Mouse (Mus musculus): ENCODE measurements around the gene Scgb1c1. TPM values are rescaled to one million over a fixed set of nuclear protein-coding genes. Genes with fewer than 3 reads are reported as not detected.
"Not testable (repeated sequence)": the region's sequence is repeated elsewhere in the genome, so short reads cannot be mapped to it uniquely, and the experiment has no call there.

Scgb1c1 gene
- polyA plus RNA-seq, 1 experiment from 2014 or later, result not detected

DNA sequence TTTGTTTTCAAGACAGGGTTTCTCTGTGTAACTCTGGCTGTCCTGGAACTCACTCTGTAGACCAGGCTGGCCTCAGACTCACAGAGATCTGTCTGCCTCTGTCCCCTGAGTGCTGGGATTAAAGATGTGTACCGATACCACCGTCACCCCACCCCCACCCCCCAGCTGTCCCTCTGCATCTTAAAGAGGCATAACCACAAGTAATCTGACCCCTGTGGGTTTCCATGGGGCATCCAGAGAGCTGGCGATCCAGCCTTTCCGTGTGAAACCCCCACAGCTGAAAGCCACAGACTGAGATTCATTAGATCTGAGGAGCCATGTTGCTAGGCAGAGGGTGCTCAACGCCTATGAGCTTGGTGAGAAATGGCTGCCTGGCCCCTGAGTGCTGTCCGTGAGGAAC is 14.7 kb downstream of the Scgb1c1 start:
- ATAC-seq (ENCODE audit: low FRiP score, low read depth), result no peak
- 81% methylated on average over 6 of the region's 6 CpGs for WGBS
- H3K27ac ChIP-seq, result no peak overlapping the region
- H3K4me1 ChIP-seq, result peaks cover 36% of the 10 kb centered on the region
- peaks cover 62% of the 10 kb centered on the region for H3K36me3 ChIP-seq
- no peak overlapping the region for H3K4me2 ChIP-seq (replicated peaks)
- no peaks in the 10 kb centered on the region for H3K27me3 ChIP-seq (replicated peaks)
- no peak overlapping the region for H3K4me3 ChIP-seq
- H3K9ac ChIP-seq, result 0 out of 2 replicates have a peak overlapping the region, but pooled peaks have one; percentile 33
- no peaks in the 10 kb centered on the region for H3K9me3 ChIP-seq

DNA sequence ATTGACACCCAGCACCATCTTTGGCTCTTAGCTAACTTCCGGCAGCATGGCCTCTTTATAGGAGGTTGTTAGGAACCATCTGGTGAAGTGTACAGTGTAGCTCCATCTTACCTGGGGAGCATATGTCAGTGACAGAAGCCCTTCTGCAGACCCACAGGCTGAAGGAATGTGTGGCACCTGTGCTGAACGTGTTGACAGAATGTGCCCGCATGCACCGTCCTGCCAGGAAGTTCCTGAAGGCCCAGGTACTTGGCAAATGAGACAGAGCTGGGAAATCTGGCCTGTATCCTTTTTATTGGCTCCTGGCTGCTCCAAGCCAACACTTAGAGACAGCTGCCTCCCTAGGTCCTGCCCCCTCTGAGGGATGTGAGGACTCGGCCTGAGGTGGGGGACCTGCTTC is 15.4 kb downstream of the Scgb1c1 start:
- ATAC-seq (ENCODE audit: low FRiP score, low read depth), result no peak
- WGBS, result 88% methylated on average over 5 of the region's 5 CpGs
- H3K27me3 ChIP-seq (replicated peaks), result no peaks in the 10 kb centered on the region
- peaks cover 29% of the 10 kb centered on the region for H3K4me1 ChIP-seq
- no peak overlapping the region for H3K4me3 ChIP-seq
- H3K36me3 ChIP-seq, result peaks cover 66% of the 10 kb centered on the region
- no peak overlapping the region for H3K4me2 ChIP-seq (replicated peaks)
- H3K9me3 ChIP-seq, result no peaks in the 10 kb centered on the region
- no peak overlapping the region for H3K27ac ChIP-seq
- no peak overlapping the region for H3K9ac ChIP-seq

DNA sequence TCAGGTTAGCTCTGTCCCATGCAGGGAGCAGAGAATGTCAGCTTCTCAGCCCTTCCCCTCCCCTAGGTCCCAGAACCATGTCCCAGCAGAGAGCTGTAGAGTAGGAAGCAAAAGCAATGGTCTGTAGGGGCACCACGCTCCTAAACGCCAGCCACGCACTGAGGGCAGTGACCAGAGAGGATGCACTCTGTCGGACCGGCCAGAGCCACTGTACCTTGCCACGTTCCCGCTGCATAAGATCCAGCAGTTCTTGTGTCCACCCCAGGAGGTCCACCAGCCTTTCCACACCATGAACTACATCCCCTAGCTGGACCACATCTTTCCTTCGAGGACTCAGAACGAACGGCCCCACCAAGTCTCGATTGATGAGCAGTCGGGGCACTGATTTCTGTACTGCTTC is 19.4 kb downstream of the Scgb1c1 start:
- ATAC-seq (ENCODE audit: low FRiP score, low read depth), result no peak
- Histone ChIP-seq H3K27ac (no peak overlapping the region), H3K4me2 (replicated peaks) (no peak overlapping the region), H3K27me3 (replicated peaks) (no peaks in the 10 kb centered on the region), H3K9me3 (no peaks in the 10 kb centered on the region), H3K9ac (no peak overlapping the region), H3K4me1 (0 out of 2 replicates have a peak, but pooled peaks cover 5% of the 10 kb centered on the region), H3K36me3 (peaks cover 70% of the 10 kb centered on the region), H3K4me3 (no peak overlapping the region)
- 91% methylated on average over 12 of the region's 12 CpGs for WGBS

- no peaks in the 10 kb centered on the region for H3K27me3 ChIP-seq (replicated peaks)
- no peaks in the 10 kb centered on the region for H3K9me3 ChIP-seq
- H3K4me1 ChIP-seq, result no peaks in the 10 kb centered on the region
- no peak overlapping the region for H3K4me3 ChIP-seq
- whole genome bisulfite sequencing, result 90% methylated on average over 4 of the region's 4 CpGs
- no peak for ATAC-seq (ENCODE audit: low FRiP score, low read depth)
- no peak overlapping the region for H3K4me2 ChIP-seq (replicated peaks)
- peaks cover 32% of the 10 kb centered on the region for H3K36me3 ChIP-seq
- no peak overlapping the region for H3K9ac ChIP-seq
- no peak overlapping the region for H3K27ac ChIP-seq
Observed at GRCm38 (mm10) chr7:140874224-140874623, 28.9 kb downstream of the Scgb1c1 start.

- Histone ChIP-seq H3K9ac (no peak overlapping the region), H3K4me2 (replicated peaks) (no peak overlapping the region), H3K36me3 (peaks cover 29% of the 10 kb centered on the region), H3K27me3 (replicated peaks) (no peaks in the 10 kb centered on the region), H3K27ac (no peak overlapping the region), H3K4me1 (peaks cover 7% of the 10 kb centered on the region), H3K4me3 (no peak overlapping the region), H3K9me3 (no peaks in the 10 kb centered on the region)
- ATAC-seq (ENCODE audit: low FRiP score, low read depth), result no peak
- WGBS, result 93% methylated on average over 6 of the region's 6 CpGs
Observed at GRCm38 (mm10) chr7:140877364-140877763, 32.0 kb downstream of the Scgb1c1 start.

DNA sequence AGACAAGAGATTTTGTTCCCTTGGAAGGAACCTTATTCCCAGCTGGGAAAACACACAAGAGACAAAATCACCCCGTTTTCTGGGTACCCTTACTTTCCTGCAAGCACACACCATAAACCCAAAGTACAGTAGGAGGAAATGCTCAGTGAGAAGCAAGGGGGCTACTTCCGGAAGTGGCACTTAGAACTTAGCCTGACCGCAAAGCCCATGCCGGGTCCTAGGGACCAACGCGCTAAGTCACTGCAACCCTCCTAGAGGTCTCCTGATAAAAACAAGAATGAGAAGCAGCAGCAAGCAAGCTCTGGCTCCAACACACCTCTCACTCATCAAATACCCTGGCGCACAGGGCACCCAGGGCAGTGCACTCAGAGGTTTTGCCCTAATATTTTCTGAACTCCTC is 34.0 kb downstream of the Scgb1c1 start:
- no peak overlapping the region for H3K9ac ChIP-seq
- peaks cover 30% of the 10 kb centered on the region for H3K36me3 ChIP-seq
- ATAC-seq (ENCODE audit: low FRiP score, low read depth), result no peak
- no peak overlapping the region for H3K4me2 ChIP-seq (replicated peaks)
- no peaks in the 10 kb centered on the region for H3K9me3 ChIP-seq
- peaks cover 11% of the 10 kb centered on the region for H3K4me1 ChIP-seq
- H3K27me3 ChIP-seq (replicated peaks), result no peaks in the 10 kb centered on the region
- no peak overlapping the region for H3K4me3 ChIP-seq
- no peak overlapping the region for H3K27ac ChIP-seq
- WGBS, result 92% methylated on average over 7 of the region's 7 CpGs

GRCm38 (mm10) chr7:140880419-140880818 is 35.1 kb downstream of the Scgb1c1 start:
- H3K27ac ChIP-seq, result no peak overlapping the region
- no peak overlapping the region for H3K4me3 ChIP-seq
- H3K9ac ChIP-seq, result no peak overlapping the region
- WGBS, result 90% methylated on average over 3 of the region's 3 CpGs
- H3K27me3 ChIP-seq (replicated peaks), result no peaks in the 10 kb centered on the region
- H3K9me3 ChIP-seq, result no peaks in the 10 kb centered on the region
- peaks cover 24% of the 10 kb centered on the region for H3K36me3 ChIP-seq
- H3K4me1 ChIP-seq, result peaks cover 11% of the 10 kb centered on the region
- ATAC-seq (ENCODE audit: low FRiP score, low read depth), result no peak
- H3K4me2 ChIP-seq (replicated peaks), result no peak overlapping the region; the same call in 1 of the 2 replicates

- WGBS, result 28% methylated on average over 8 of the region's 8 CpGs
- Histone ChIP-seq H3K9ac (peak overlapping the region; percentile 86; the same call in 1 of the 2 replicates), H3K9me3 (no peaks in the 10 kb centered on the region), H3K4me3 (peak overlapping the region; percentile 95), H3K4me2 (replicated peaks) (peak overlapping the region; percentile 77), H3K4me1 (peaks cover 11% of the 10 kb centered on the region), H3K36me3 (peaks cover 23% of the 10 kb centered on the region), H3K27me3 (replicated peaks) (no peaks in the 10 kb centered on the region), H3K27ac (no peak overlapping the region)
- ATAC-seq (ENCODE audit: low FRiP score, low read depth), result no peak
Observed at GRCm38 (mm10) chr7:140880865-140881515, 35.6 kb downstream of the Scgb1c1 start.

DNA sequence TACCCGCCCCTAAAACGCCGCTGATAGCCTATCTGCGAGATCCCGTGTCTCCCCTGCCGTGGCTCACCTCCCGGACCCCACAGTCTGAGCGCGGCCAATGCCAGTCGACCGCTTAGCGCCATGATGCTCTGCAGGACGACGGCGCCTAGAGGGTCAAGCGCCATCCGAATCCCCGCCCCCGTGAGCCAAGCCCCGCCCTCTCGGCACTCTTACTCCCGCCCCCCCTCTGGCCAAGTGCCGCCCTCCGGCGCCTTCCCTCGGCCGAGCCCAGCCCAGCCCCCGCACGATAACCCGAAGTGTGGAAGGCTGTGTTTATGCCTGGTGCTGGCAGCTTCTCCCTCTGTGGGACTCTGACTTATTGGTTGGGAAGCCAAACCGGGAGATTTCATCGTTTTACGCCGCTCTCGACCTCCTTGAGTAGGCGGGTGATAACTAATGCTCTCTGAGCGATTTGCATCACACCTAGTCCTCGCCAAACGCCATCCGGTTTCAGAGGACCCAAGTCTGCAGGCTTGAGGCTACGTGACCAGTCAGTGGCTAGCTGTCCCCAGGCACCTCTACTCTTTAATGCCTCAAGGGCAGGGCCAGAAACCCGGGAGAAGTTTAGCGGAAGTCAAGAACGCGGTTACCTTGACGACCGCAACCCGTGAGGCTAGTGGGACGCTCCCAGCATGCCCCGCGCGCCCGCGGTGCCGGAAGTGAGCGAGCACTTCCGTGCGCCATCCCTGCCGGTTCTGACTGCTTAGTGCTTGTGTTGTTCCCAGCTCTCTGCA is 36.5 kb downstream of the Scgb1c1 start, which contains the start of the genes Psmd13 and Sirt3:
Psmd13 (plus strand) TSS at position 273 of the 773 bp plus-strand sequence.
Sirt3 (minus strand) TSS at position 614 of the 773 bp plus-strand sequence.
- Histone ChIP-seq H3K27ac (peak within 1 kb of the TSS; percentile 50), H3K9me3 (no peaks in the 10 kb centered on the region), H3K4me1 (peaks cover 11% of the 10 kb centered on the region), H3K27me3 (replicated peaks) (no peaks in the 10 kb centered on the region), H3K9ac (peak within 1 kb of the TSS; percentile 86), H3K4me2 (replicated peaks) (peak within 1 kb of the TSS; percentile 77), H3K36me3 (peaks cover 23% of the 10 kb centered on the region), H3K4me3 (peak within 1 kb of the TSS; percentile 95)
- WGBS, result under 1% methylated on average over 59 of the region's 59 CpGs
- peak; percentile 97 for ATAC-seq (ENCODE audit: low FRiP score, low read depth)

DNA sequence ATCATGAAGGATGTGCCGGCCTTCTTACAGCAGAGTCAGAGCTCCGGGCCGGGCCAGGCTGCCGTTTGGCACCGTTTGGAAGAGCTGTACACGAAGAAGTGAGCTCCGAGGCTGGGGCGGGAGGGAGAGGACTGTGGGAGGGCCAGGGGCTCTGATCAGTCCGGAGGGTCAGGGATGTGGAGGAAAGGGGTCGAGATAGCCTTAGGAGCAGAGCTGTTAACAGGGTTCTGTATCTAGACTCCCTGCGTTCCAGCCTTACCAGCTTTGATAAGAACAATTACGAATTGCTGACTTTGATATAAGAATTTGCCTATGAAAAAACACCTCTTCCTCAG is 37.1 kb downstream of the Scgb1c1 start:
- Histone ChIP-seq H3K9ac (peak overlapping the region; percentile 86), H3K4me1 (peaks cover 11% of the 10 kb centered on the region), H3K4me3 (peak overlapping the region; percentile 95), H3K27me3 (replicated peaks) (no peaks in the 10 kb centered on the region), H3K27ac (peak overlapping the region; percentile 50; the same call in 1 of the 2 replicates), H3K36me3 (peaks cover 26% of the 10 kb centered on the region), H3K4me2 (replicated peaks) (peak overlapping the region; percentile 77), H3K9me3 (no peaks in the 10 kb centered on the region)
- WGBS, result under 1% methylated on average over 12 of the region's 12 CpGs
- peak; percentile 73 for ATAC-seq (ENCODE audit: low FRiP score, low read depth)

- not testable (repeated sequence) for H3K9me3 ChIP-seq; H3K27ac ChIP-seq; H3K4me3 ChIP-seq; ATAC-seq (ENCODE audit: low FRiP score, low read depth); H3K9ac ChIP-seq; H3K27me3 ChIP-seq (replicated peaks); H3K4me1 ChIP-seq; H3K4me2 ChIP-seq (replicated peaks)
- WGBS, result 98% methylated on average over 16 of the region's 16 CpGs
- H3K36me3 ChIP-seq, result peaks cover 76% of the 10 kb centered on the region
Observed at GRCm38 (mm10) chr7:140890636-140891035, 45.3 kb downstream of the Scgb1c1 start.

DNA sequence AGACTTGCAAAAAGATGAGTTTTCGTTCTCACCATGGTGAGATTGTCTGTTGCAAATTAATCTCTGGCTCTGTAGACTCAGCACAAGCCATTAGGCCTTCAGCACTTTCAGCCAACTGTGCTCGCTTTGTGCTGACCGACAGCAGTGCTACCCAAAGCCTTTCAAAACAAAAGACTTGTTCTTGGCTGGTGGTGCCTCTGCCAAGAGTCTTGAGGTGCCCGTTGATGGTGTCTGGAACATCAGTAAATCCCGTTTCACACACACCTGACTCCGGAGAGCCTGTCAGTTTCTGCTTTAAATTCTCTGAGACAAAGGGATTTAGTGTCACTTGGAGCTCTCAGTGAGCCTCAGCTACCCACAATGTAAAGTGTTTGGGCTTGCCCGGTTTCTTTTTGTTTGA is 48.7 kb downstream of the Scgb1c1 start:
- H3K4me3 ChIP-seq, result no peak overlapping the region

More for the DNA sequence above, 48.7 kb downstream of the Scgb1c1 start:
- Histone ChIP-seq H3K9me3 (no peaks in the 10 kb centered on the region), H3K36me3 (peaks cover 77% of the 10 kb centered on the region), H3K4me2 (replicated peaks) (no peak overlapping the region), H3K27ac (no peak overlapping the region), H3K27me3 (replicated peaks) (no peaks in the 10 kb centered on the region), H3K9ac (no peak overlapping the region), H3K4me1 (no peaks in the 10 kb centered on the region)
- WGBS, result 92% methylated on average over 7 of the region's 7 CpGs
- no peak for ATAC-seq (ENCODE audit: low FRiP score, low read depth)

Measured in neural tube, embryonic 12.5 days (tissue).